Mouse (Mus musculus): ENCODE data around the gene Cdca7l. TPM values are rescaled to one million over a fixed set of nuclear protein-coding genes. Genes with fewer than 3 reads are reported as not detected.

The Cdca7l gene
- polyA plus RNA-seq, 1 experiment from 2014 or later: 41.5 TPM

- peaks cover 5% of the 10 kb centered on the region; the same call in 1 of the 2 replicates for H3K27me3 ChIP-seq
- WGBS: 31% methylated on average over 11 of the region's 11 CpGs
- H3K36me3 ChIP-seq: no peaks in the 10 kb centered on the region
- H3K9me3 ChIP-seq: no peaks in the 10 kb centered on the region
- H3K4me2 ChIP-seq: no peak overlapping the region
- H3K4me1 ChIP-seq: peaks cover 13% of the 10 kb centered on the region; the same call in 1 of the 2 replicates
- no peak for ATAC-seq (ENCODE audit: insufficient number of reproducible peaks, low FRiP score, low TSS enrichment, low read depth)
- H3K4me3 ChIP-seq: no peak overlapping the region
- no peak overlapping the region for H3K27ac ChIP-seq
- H3K9ac ChIP-seq: no peak overlapping the region
Observed at GRCm38 (mm10) chr12:117810074-117810473, 6.0 kb downstream of the Cdca7l start.

GRCm38 (mm10) chr12:117820138-117820858 is 16.2 kb downstream of the Cdca7l start:
- Histone ChIP-seq H3K27ac (no peak overlapping the region), H3K27me3 (no peaks in the 10 kb centered on the region), H3K4me1 (no peaks in the 10 kb centered on the region), H3K9me3 (no peaks in the 10 kb centered on the region), H3K4me2 (no peak overlapping the region), H3K9ac (no peak overlapping the region), H3K36me3 (no peaks in the 10 kb centered on the region), H3K4me3 (no peak overlapping the region)
- no peak for ATAC-seq (ENCODE audit: insufficient number of reproducible peaks, low FRiP score, low TSS enrichment, low read depth)
- WGBS: 47% methylated on average over 4 of the region's 4 CpGs

GRCm38 (mm10) chr12:117820859-117821221 is 16.8 kb downstream of the Cdca7l start:
- Histone ChIP-seq H3K4me2 (no peak overlapping the region), H3K4me3 (no peak overlapping the region), H3K9ac (no peak overlapping the region), H3K9me3 (no peaks in the 10 kb centered on the region), H3K4me1 (no peaks in the 10 kb centered on the region), H3K27me3 (no peaks in the 10 kb centered on the region), H3K27ac (no peak overlapping the region), H3K36me3 (no peaks in the 10 kb centered on the region)
- ATAC-seq (ENCODE audit: insufficient number of reproducible peaks, low FRiP score, low TSS enrichment, low read depth): no peak

GRCm38 (mm10) chr12:117821394-117821793 is 17.3 kb downstream of the Cdca7l start:
- no peak overlapping the region for H3K4me3 ChIP-seq
- no peak for ATAC-seq (ENCODE audit: insufficient number of reproducible peaks, low FRiP score, low TSS enrichment, low read depth)
- no peaks in the 10 kb centered on the region for H3K9me3 ChIP-seq
- H3K27ac ChIP-seq: no peak overlapping the region
- H3K4me1 ChIP-seq: no peaks in the 10 kb centered on the region
- 69% methylated on average over 1 of the region's 1 CpGs for WGBS
- H3K36me3 ChIP-seq: no peaks in the 10 kb centered on the region
- H3K27me3 ChIP-seq: no peaks in the 10 kb centered on the region
- H3K4me2 ChIP-seq: no peak overlapping the region
- H3K9ac ChIP-seq: no peak overlapping the region

- Histone ChIP-seq H3K4me2 (no peak overlapping the region), H3K4me3 (no peak overlapping the region), H3K9ac (no peak overlapping the region), H3K27me3 (no peaks in the 10 kb centered on the region), H3K36me3 (no peaks in the 10 kb centered on the region), H3K27ac (no peak overlapping the region), H3K4me1 (no peaks in the 10 kb centered on the region), H3K9me3 (no peaks in the 10 kb centered on the region)
- WGBS: 61% methylated on average over 3 of the region's 3 CpGs
- ATAC-seq (ENCODE audit: insufficient number of reproducible peaks, low FRiP score, low TSS enrichment, low read depth): no peak
Observed at GRCm38 (mm10) chr12:117828350-117828749, 24.3 kb downstream of the Cdca7l start.

- H3K9me3 ChIP-seq: no peaks in the 10 kb centered on the region
- no peaks in the 10 kb centered on the region for H3K4me1 ChIP-seq
- no peak overlapping the region for H3K4me3 ChIP-seq
- H3K27ac ChIP-seq: no peak overlapping the region
- no peaks in the 10 kb centered on the region for H3K27me3 ChIP-seq
- no peak overlapping the region for H3K4me2 ChIP-seq
- H3K9ac ChIP-seq: no peak overlapping the region
- WGBS: 65% methylated on average over 8 of the region's 8 CpGs
- H3K36me3 ChIP-seq: no peaks in the 10 kb centered on the region
- no peak for ATAC-seq (ENCODE audit: insufficient number of reproducible peaks, low FRiP score, low TSS enrichment, low read depth)
Observed at GRCm38 (mm10) chr12:117831351-117831961, 27.4 kb downstream of the Cdca7l start.

- no peaks in the 10 kb centered on the region for H3K27me3 ChIP-seq
- H3K9ac ChIP-seq: no peak overlapping the region
- H3K9me3 ChIP-seq: no peaks in the 10 kb centered on the region
- no peak overlapping the region for H3K27ac ChIP-seq
- no peak for ATAC-seq (ENCODE audit: insufficient number of reproducible peaks, low FRiP score, low TSS enrichment, low read depth)
- H3K36me3 ChIP-seq: no peaks in the 10 kb centered on the region
- 27% methylated on average over 5 of the region's 5 CpGs for WGBS
- H3K4me1 ChIP-seq: no peaks in the 10 kb centered on the region
- H3K4me2 ChIP-seq: no peak overlapping the region
- H3K4me3 ChIP-seq: no peak overlapping the region
Observed at GRCm38 (mm10) chr12:117832190-117832589, 28.1 kb downstream of the Cdca7l start.

- no peak for ATAC-seq (ENCODE audit: insufficient number of reproducible peaks, low FRiP score, low TSS enrichment, low read depth)
- no peaks in the 10 kb centered on the region for H3K4me1 ChIP-seq
- H3K9me3 ChIP-seq: no peaks in the 10 kb centered on the region
- H3K36me3 ChIP-seq: no peaks in the 10 kb centered on the region
- H3K27ac ChIP-seq: no peak overlapping the region
- no peak overlapping the region for H3K4me3 ChIP-seq
- H3K27me3 ChIP-seq: no peaks in the 10 kb centered on the region
- no peak overlapping the region for H3K4me2 ChIP-seq
- WGBS: 88% methylated on average over 2 of the region's 2 CpGs
- no peak overlapping the region for H3K9ac ChIP-seq
Observed at GRCm38 (mm10) chr12:117834652-117835051, 30.6 kb downstream of the Cdca7l start.

- Histone ChIP-seq H3K9ac (no peak overlapping the region), H3K4me3 (no peak overlapping the region), H3K27me3 (no peaks in the 10 kb centered on the region), H3K4me2 (no peak overlapping the region), H3K4me1 (no peaks in the 10 kb centered on the region), H3K9me3 (no peaks in the 10 kb centered on the region), H3K27ac (no peak overlapping the region), H3K36me3 (no peaks in the 10 kb centered on the region)
- 45% methylated on average over 10 of the region's 10 CpGs for WGBS
- ATAC-seq (ENCODE audit: insufficient number of reproducible peaks, low FRiP score, low TSS enrichment, low read depth): no peak
Observed at GRCm38 (mm10) chr12:117835371-117835770, 31.3 kb downstream of the Cdca7l start.

GRCm38 (mm10) chr12:117837376-117837775 is 33.3 kb downstream of the Cdca7l start:
- Histone ChIP-seq H3K27ac (no peak overlapping the region), H3K4me2 (no peak overlapping the region), H3K4me3 (no peak overlapping the region), H3K9ac (no peak overlapping the region), H3K27me3 (0 out of 2 replicates have a peak, but pooled peaks cover under 1% of the 10 kb centered on the region), H3K4me1 (no peaks in the 10 kb centered on the region), H3K36me3 (no peaks in the 10 kb centered on the region), H3K9me3 (no peaks in the 10 kb centered on the region)
- whole genome bisulfite sequencing: 82% methylated on average over 4 of the region's 4 CpGs
- ATAC-seq (ENCODE audit: insufficient number of reproducible peaks, low FRiP score, low TSS enrichment, low read depth): no peak

GRCm38 (mm10) chr12:117840705-117841104 is 36.6 kb downstream of the Cdca7l start:
- peaks cover 6% of the 10 kb centered on the region for H3K4me1 ChIP-seq
- H3K27me3 ChIP-seq: 0 out of 2 replicates have a peak, but pooled peaks cover 5% of the 10 kb centered on the region
- H3K4me2 ChIP-seq: no peak overlapping the region
- WGBS: 74% methylated on average over 1 of the region's 1 CpGs
- H3K4me3 ChIP-seq: no peak overlapping the region
- H3K9ac ChIP-seq: no peak overlapping the region
- no peaks in the 10 kb centered on the region for H3K9me3 ChIP-seq
- H3K27ac ChIP-seq: no peak overlapping the region
- no peak for ATAC-seq (ENCODE audit: insufficient number of reproducible peaks, low FRiP score, low TSS enrichment, low read depth)
- H3K36me3 ChIP-seq: no peaks in the 10 kb centered on the region

GRCm38 (mm10) chr12:117842676-117843075 is 38.6 kb downstream of the Cdca7l start:
- ATAC-seq (ENCODE audit: insufficient number of reproducible peaks, low FRiP score, low TSS enrichment, low read depth): no peak
- no peak overlapping the region for H3K9ac ChIP-seq
- no peak overlapping the region for H3K4me2 ChIP-seq
- peaks cover 6% of the 10 kb centered on the region for H3K4me1 ChIP-seq
- no peak overlapping the region for H3K4me3 ChIP-seq
- no peaks in the 10 kb centered on the region for H3K9me3 ChIP-seq
- 0 out of 2 replicates have a peak, but pooled peaks cover 5% of the 10 kb centered on the region for H3K27me3 ChIP-seq
- H3K27ac ChIP-seq: no peak overlapping the region
- no peaks in the 10 kb centered on the region for H3K36me3 ChIP-seq
- 78% methylated on average over 1 of the region's 1 CpGs for WGBS
